Mouse (Mus musculus) forebrain, embryonic 13.5 days (tissue): ENCODE data around the gene Mfsd4b2. TPM values are rescaled to one million over a fixed set of nuclear protein-coding genes. Genes with fewer than 3 reads are reported as not detected.

ENCODE experiments used
- polyA plus RNA-seq: library from polyadenylated mRNA; unstranded; fragments of >200 nt; fragmentation: Nextera tagmentation; extraction: Ambion mirVana; gene quantifications from 2 replicates; pipeline ENCODE4 v1.2.1, GENCODE M21; 2015

Gene Mfsd4b2
- polyA plus RNA-seq, 1 experiment from 2014 or later = not detected

Other genes starting within 250 kb of the Mfsd4b2 start
- 17.7 and 21.4 TPM in 2 replicates for gene Rev3l, start 194.8 kb downstream of the Mfsd4b2 start, polyA plus RNA-seq
- gene Mfsd4b4, start 27.7 kb downstream of the Mfsd4b2 start, polyA plus RNA-seq = 3.4 and 3.8 TPM in 2 replicates
- not detected in 2 replicates for gene Mfsd4b3, start 33.2 kb upstream of the Mfsd4b2 start, polyA plus RNA-seq
- gene Mfsd4b5, start 59.7 kb upstream of the Mfsd4b2 start, polyA plus RNA-seq = not detected in 2 replicates
- gene Mfsd4b1, start 98.3 kb upstream of the Mfsd4b2 start, polyA plus RNA-seq = not detected in 2 replicates
- 3.1 and 6.8 TPM in 2 replicates for gene Slc16a10, start 215.3 kb upstream of the Mfsd4b2 start, polyA plus RNA-seq